Mouse (Mus musculus): ENCODE measurements around the gene Rasl2-9. TPM values are rescaled to one million over a fixed set of nuclear protein-coding genes. Genes with fewer than 3 reads are reported as not detected.

Gene Rasl2-9
- polyA plus RNA-seq (2015; fragmentation: Illumina TruSeq; extraction: RNeasy Lipid Tissue Mini Kit (QIAGEN cat#74804); ENCODE audit: insufficient read depth, low replicate concordance) = 1.2 TPM

GRCm38 (mm10) chr7:5125549-5126406, at the start of gene Rasl2-9:
TSS of gene Rasl2-9 (minus strand) at chr7:5125950.

DNA sequence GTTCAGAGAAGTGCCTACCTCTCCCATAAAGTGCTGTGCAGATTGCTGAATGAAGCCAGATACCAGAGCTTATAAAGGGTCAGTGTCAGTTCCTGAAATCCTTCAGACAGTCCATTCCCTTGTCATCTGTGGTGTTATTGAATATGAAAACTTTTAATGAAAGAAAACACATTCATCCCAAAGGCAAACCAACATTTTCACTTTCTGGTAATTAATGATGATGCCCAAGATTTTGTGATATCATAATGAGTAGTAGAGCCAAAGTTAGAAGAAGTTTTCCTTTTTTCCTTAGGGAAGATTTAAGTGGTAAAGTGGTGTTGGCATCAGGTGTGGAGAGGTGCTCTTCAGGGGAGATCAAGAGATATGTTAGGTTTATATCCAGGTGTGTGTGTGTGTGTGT, 23.8 kb upstream of the Rasl2-9 start, which contains the start of gene Vmn1r55:
Gene Vmn1r55, minus strand, starts transcription at position 101 of the 400 bp plus-strand sequence.

GRCm38 (mm10) chr7:5116850-5117249, 8.9 kb downstream of the Rasl2-9 start, which contains the start of gene Rfpl4:
TSS of gene Rfpl4 (minus strand) at chr7:5116950.

DNA sequence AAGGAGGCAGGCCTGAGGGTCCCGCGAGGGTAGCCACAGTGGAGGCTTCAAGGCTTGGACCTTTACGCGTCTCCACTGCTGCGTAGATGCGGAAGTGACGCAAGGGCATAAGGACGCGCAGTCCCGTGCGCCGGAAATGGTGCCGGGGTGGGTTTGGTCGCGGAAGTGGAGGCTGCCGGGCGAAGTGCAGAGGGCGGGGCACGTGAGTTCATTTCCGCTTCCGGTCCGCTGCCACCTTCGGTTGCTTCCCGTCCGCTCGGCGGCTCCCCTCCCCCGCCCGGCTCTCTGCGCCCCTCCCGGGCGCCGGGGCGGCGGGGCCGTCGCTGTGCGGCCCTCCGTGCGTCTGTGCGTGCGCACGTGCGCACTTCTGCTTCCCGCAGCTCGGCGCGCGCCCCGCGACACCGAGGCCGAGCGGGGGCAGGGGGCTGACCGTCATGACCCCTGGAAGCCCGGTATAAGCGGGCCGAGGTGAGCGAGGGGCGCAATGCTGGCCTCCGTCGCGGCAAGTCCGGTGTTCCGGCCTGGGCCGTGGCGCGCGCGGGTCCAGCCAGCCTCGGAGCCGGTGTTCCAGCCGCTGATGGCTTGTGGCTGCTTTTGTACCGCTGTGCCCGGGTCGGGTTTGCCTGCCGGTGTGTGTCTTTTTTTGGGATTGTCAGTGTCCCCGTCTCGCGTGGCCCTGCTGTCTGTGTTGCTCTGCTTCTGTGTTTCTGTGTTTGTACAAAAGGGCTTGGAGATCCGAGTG, 45.6 kb downstream of the Rasl2-9 start, which contains the start of gene Epn1:
Gene Epn1, plus strand, starts transcription at position 226 of the 742 bp plus-strand sequence.

Other genes with a start within 250 kb of the Rasl2-9 start
- gene Isoc2a, start 248.8 kb downstream of the Rasl2-9 start, polyA plus RNA-seq (2015; fragmentation: Illumina TruSeq; extraction: RNeasy Lipid Tissue Mini Kit (QIAGEN cat#74804); ENCODE audit: insufficient read depth, low replicate concordance) = 4.7 TPM
- gene Gm36210, start 219.4 kb downstream of the Rasl2-9 start, polyA plus RNA-seq (2015; fragmentation: Illumina TruSeq; extraction: RNeasy Lipid Tissue Mini Kit (QIAGEN cat#74804); ENCODE audit: insufficient read depth, low replicate concordance) = not detected
- 1.1 TPM for gene Zfp628, start 210.7 kb downstream of the Rasl2-9 start, polyA plus RNA-seq (2015; fragmentation: Illumina TruSeq; extraction: RNeasy Lipid Tissue Mini Kit (QIAGEN cat#74804); ENCODE audit: insufficient read depth, low replicate concordance)
- 2.1 TPM for gene Nat14, start 203.9 kb downstream of the Rasl2-9 start, polyA plus RNA-seq (2015; fragmentation: Illumina TruSeq; extraction: RNeasy Lipid Tissue Mini Kit (QIAGEN cat#74804); ENCODE audit: insufficient read depth, low replicate concordance)
- gene Ssc5d, start 200.2 kb downstream of the Rasl2-9 start, polyA plus RNA-seq (2015; fragmentation: Illumina TruSeq; extraction: RNeasy Lipid Tissue Mini Kit (QIAGEN cat#74804); ENCODE audit: insufficient read depth, low replicate concordance) = 1.2 TPM
- gene Sbk2, start 161.5 kb downstream of the Rasl2-9 start, polyA plus RNA-seq (2015; fragmentation: Illumina TruSeq; extraction: RNeasy Lipid Tissue Mini Kit (QIAGEN cat#74804); ENCODE audit: insufficient read depth, low replicate concordance) = 0.76 TPM
- gene Sbk3, start 154.8 kb downstream of the Rasl2-9 start, polyA plus RNA-seq (2015; fragmentation: Illumina TruSeq; extraction: RNeasy Lipid Tissue Mini Kit (QIAGEN cat#74804); ENCODE audit: insufficient read depth, low replicate concordance) = not detected
- 38.0 TPM for gene Zfp579, start 129.8 kb downstream of the Rasl2-9 start, polyA plus RNA-seq (2015; fragmentation: Illumina TruSeq; extraction: RNeasy Lipid Tissue Mini Kit (QIAGEN cat#74804); ENCODE audit: insufficient read depth, low replicate concordance)
- 1.5 TPM for gene Zfp524, start 111.5 kb downstream of the Rasl2-9 start, polyA plus RNA-seq (2015; fragmentation: Illumina TruSeq; extraction: RNeasy Lipid Tissue Mini Kit (QIAGEN cat#74804); ENCODE audit: insufficient read depth, low replicate concordance)
- 22.3 TPM for gene Fiz1, start 111.3 kb downstream of the Rasl2-9 start, polyA plus RNA-seq (2015; fragmentation: Illumina TruSeq; extraction: RNeasy Lipid Tissue Mini Kit (QIAGEN cat#74804); ENCODE audit: insufficient read depth, low replicate concordance)
- gene Gm44973, start 110.5 kb downstream of the Rasl2-9 start, polyA plus RNA-seq (2015; fragmentation: Illumina TruSeq; extraction: RNeasy Lipid Tissue Mini Kit (QIAGEN cat#74804); ENCODE audit: insufficient read depth, low replicate concordance) = 0.32 TPM
- 25.1 TPM for gene Zfp865, start 105.6 kb downstream of the Rasl2-9 start, polyA plus RNA-seq (2015; fragmentation: Illumina TruSeq; extraction: RNeasy Lipid Tissue Mini Kit (QIAGEN cat#74804); ENCODE audit: insufficient read depth, low replicate concordance)
- not detected for gene Ccdc106, start 105.4 kb downstream of the Rasl2-9 start, polyA plus RNA-seq (2015; fragmentation: Illumina TruSeq; extraction: RNeasy Lipid Tissue Mini Kit (QIAGEN cat#74804); ENCODE audit: insufficient read depth, low replicate concordance)
- gene 4632433K11Rik, start 91.8 kb downstream of the Rasl2-9 start, polyA plus RNA-seq (2015; fragmentation: Illumina TruSeq; extraction: RNeasy Lipid Tissue Mini Kit (QIAGEN cat#74804); ENCODE audit: insufficient read depth, low replicate concordance) = 3.0 TPM
- 4.7 TPM for gene Zfp784, start 87.5 kb downstream of the Rasl2-9 start, polyA plus RNA-seq (2015; fragmentation: Illumina TruSeq; extraction: RNeasy Lipid Tissue Mini Kit (QIAGEN cat#74804); ENCODE audit: insufficient read depth, low replicate concordance)
- 2.7 TPM for gene Zfp580, start 74.4 kb downstream of the Rasl2-9 start, polyA plus RNA-seq (2015; fragmentation: Illumina TruSeq; extraction: RNeasy Lipid Tissue Mini Kit (QIAGEN cat#74804); ENCODE audit: insufficient read depth, low replicate concordance)
- 149 TPM for gene U2af2, start 63.8 kb downstream of the Rasl2-9 start, polyA plus RNA-seq (2015; fragmentation: Illumina TruSeq; extraction: RNeasy Lipid Tissue Mini Kit (QIAGEN cat#74804); ENCODE audit: insufficient read depth, low replicate concordance)
- gene Epn1, start 45.7 kb downstream of the Rasl2-9 start, polyA plus RNA-seq (2015; fragmentation: Illumina TruSeq; extraction: RNeasy Lipid Tissue Mini Kit (QIAGEN cat#74804); ENCODE audit: insufficient read depth, low replicate concordance) = 42.4 TPM
- gene Rfpl4, start 9.0 kb downstream of the Rasl2-9 start, polyA plus RNA-seq (2015; fragmentation: Illumina TruSeq; extraction: RNeasy Lipid Tissue Mini Kit (QIAGEN cat#74804); ENCODE audit: insufficient read depth, low replicate concordance) = not detected
- gene Vmn1r55, start 23.7 kb upstream of the Rasl2-9 start, polyA plus RNA-seq (2015; fragmentation: Illumina TruSeq; extraction: RNeasy Lipid Tissue Mini Kit (QIAGEN cat#74804); ENCODE audit: insufficient read depth, low replicate concordance) = not detected
- not detected for gene Vmn1r56, start 70.8 kb upstream of the Rasl2-9 start, polyA plus RNA-seq (2015; fragmentation: Illumina TruSeq; extraction: RNeasy Lipid Tissue Mini Kit (QIAGEN cat#74804); ENCODE audit: insufficient read depth, low replicate concordance)
- not detected for gene Vmn1r57, start 92.5 kb upstream of the Rasl2-9 start, polyA plus RNA-seq (2015; fragmentation: Illumina TruSeq; extraction: RNeasy Lipid Tissue Mini Kit (QIAGEN cat#74804); ENCODE audit: insufficient read depth, low replicate concordance)
- not detected for gene Gm5065, start 224.6 kb upstream of the Rasl2-9 start, polyA plus RNA-seq (2015; fragmentation: Illumina TruSeq; extraction: RNeasy Lipid Tissue Mini Kit (QIAGEN cat#74804); ENCODE audit: insufficient read depth, low replicate concordance)
- not detected for gene Nlrp2, start 225.1 kb upstream of the Rasl2-9 start, polyA plus RNA-seq (2015; fragmentation: Illumina TruSeq; extraction: RNeasy Lipid Tissue Mini Kit (QIAGEN cat#74804); ENCODE audit: insufficient read depth, low replicate concordance)

Data from spleen, adult 10 weeks (tissue).